Mouse (Mus musculus) cerebellum, adult 2 months (tissue): ENCODE measurements at regions not wholly inside any gene's neighbourhood (a gene's known extent, or its start where the extent isn't known, plus 50 kb on each side); places are given as distances from the start of the nearest gene placed in this dataset.

Experiments
- CTCF ChIP-seq: fragments of 200-500 bp; IDR thresholded peaks from 2 replicates; pipeline ENCODE4 v1.5.1; 2011; ENCODE audit warnings: low read depth, mild to moderate bottlenecking, control low read depth, low read length, moderate library complexity, borderline replicate concordance; ENCODE audit not compliant: insufficient read depth
- POLR2A ChIP-seq: fragments of 200-500 bp; IDR thresholded peaks from 2 replicates; pipeline ENCODE4 v1.6.1; 2011; ENCODE audit warnings: low read length, control low read depth, borderline replicate concordance; ENCODE audit not compliant: insufficient read depth

GRCm38 (mm10) chr12:71775126-71775525 lies 55.8 kb upstream of the Daam1 start:
- no peak for TF ChIP-seq POLR2A
- TF ChIP-seq CTCF = no peak
